Mouse (Mus musculus): ENCODE data around the gene Rnaseh2c. TPM values are rescaled to one million over a fixed set of nuclear protein-coding genes. Genes with fewer than 3 reads are reported as not detected.

Gene Rnaseh2c
- polyA plus RNA-seq (2012; rRNA removed): 33.0 and 50.2 TPM in 2 replicates

DNA sequence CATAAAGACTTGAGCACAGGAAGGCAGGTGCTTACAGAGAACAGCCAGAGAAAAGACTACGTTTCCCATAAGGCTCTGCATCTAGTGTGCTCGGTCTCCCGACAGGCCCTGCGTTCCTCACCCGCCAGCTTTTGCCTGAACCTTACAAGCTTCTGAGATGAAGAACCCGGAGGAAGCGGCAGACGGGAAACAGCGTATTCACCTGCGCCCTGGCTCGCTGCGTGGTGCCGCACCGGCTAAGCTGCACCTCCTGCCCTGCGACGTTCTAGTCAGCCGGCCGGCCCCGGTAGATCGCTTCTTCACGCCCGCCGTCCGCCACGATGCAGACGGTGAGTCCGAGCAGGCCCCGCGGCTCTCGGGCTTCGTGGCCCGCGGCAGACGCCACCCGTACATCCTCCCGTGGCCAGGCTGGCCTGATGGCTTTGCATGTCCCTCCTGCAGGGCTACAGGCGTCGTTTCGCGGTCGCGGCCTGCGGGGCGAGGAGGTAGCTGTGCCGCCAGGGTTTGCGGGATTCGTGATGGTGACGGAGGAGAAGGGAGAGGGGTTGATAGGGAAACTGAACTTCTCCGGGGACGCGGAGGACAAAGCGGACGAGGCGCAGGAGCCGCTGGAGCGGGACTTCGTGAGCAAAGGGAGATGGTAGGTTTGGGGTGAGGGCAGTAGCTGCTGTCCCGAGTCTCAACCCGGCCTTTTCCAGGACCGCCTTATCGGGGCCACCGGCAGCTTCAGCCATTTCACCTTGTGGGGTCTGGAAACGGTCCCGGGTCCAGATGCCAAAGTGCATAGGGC is at the start of gene Rnaseh2c:
TSS of gene Rnaseh2c (plus strand) at position 122 of the 790 bp plus-strand sequence.

DNA sequence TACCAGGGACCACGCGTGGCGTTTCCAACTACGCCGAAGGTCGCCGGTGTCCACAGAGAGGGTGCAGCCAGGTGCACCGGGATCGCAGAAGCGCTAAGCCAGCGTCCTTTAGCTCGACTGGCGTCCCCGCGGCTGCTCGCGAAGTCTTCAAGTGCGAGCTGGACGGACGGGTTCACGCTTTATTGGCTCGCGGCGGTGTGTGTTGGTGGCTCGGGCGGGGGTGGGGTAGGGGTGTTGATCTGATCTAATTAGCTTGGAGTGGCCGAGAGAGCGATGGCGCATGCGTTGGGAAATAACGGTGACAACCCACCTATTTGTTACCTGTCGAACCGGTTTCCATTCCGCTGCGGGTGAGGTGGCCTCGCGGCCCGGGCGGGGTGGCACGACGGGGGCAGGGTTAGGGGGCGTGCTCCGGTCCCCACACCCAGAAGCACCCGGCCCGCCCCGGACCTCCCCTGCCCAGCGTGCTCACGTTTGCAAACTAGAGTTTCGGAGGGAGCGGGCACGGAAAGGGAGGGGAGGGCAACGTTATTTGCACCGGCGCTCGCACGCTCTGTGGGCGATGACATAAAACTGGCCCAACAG is 41.1 kb upstream of the Rnaseh2c start, which contains the start of gene Ovol1:
TSS of gene Ovol1 (minus strand) at position 190 of the 585 bp plus-strand sequence.

GRCm38 (mm10) chr19:5567534-5568469 is 33.9 kb upstream of the Rnaseh2c start, which contains the start of gene Ap5b1:
Gene Ap5b1 (plus strand): TSS chr19:5568025.

DNA sequence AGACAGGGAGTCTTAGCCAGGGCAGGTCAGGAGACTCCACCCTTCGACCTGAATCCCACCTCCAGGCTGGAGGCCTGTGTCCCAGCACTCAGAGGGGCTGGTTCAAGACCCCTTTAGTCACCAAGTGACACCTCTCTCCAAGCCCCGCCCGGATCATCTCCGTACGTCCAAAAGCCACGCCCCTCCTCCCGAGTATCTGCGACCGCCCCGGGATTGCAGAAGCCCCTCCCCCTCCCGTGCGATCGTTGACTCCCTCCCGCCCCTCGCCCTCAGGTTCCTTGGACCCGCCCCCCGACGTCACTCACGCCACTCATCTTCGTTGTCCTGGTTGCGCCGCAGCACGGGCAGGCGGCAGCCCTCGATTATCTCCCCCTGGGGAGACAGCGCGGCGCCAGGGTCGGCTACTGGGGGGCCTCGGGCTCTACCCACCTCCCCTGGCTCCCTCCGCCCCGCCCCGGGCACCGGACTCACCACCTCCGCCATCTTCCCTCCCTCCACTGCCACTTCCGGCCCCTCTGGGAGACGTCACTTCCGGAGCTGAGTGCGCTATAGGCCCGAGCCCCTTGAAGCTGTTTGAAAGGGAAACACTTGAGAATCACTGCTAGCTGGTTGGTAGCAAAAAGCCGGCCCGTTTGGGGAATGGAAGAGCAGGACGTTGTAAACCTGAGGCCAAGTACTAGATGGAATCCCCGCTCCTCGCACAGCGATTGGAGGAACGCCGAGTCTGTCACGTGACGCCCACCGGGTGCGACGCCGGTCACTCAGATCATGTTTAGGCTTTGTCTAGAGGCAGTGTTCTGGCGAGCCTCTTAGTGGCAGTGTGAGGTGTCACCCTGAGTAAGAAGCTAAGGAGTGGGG is 8.1 kb downstream of the Rnaseh2c start, which contains the start of gene Kat5:
TSS of gene Kat5 (minus strand) at position 691 of the 858 bp plus-strand sequence.

DNA sequence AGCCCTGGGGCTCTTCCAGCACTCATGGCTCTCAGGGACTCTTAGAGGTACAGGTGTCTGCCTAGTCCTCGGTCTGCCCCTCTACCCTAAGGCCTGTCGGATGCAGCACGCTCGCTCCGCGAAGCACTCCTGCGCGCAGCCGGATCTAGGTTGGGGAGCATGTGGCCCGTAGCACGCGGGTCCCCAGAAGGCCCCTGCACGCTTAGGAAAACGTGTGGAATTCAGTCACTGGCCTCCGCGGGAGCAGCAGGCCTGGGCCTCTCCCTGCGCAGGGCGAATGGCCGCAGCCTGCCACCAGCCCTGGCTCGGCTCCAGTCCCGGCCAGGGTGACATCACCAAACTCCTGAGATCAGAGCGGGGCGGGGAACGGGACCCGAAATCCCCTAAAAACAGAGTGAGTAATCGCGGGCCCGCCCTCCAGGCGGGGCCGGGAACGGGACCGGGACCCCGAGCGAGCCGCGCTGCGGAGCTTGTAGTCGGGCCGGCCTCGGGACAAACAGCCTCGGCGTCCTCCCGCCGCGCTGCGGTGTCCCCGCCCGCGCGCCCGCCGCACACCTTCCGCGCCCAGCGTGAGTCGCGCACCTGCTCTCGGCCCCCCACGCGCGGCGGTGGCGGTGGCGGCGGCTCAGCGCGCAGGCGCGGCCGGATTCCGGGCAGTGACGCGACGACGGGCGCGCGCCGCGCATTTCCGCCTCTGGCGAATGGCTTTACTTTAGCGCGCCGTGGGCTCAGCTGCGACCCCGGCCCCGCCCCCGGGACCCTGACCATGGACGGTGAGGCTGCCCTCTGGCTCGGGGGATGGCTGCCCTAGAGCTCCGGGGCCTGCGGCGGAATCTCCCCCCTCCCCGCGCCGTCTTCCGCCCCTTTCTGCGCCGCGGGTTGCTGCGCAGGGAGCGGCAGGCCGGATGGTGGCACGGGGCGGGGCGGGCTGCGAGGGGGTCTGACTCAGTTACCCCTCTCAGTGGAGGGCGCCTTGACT is 35.7 kb downstream of the Rnaseh2c start, which contains the start of gene Rela:
TSS of gene Rela (plus strand) at position 415 of the 979 bp plus-strand sequence.

Other genes starting within 250 kb of the Rnaseh2c start
- gene Eif1ad, start 235.1 kb upstream of the Rnaseh2c start, polyA plus RNA-seq (2012; rRNA removed): 12.8 and 13.9 TPM in 2 replicates
- gene Banf1, start 234.7 kb upstream of the Rnaseh2c start, polyA plus RNA-seq (2012; rRNA removed): 79.4 and 85.3 TPM in 2 replicates
- gene Sart1, start 213.2 kb upstream of the Rnaseh2c start, polyA plus RNA-seq (2012; rRNA removed): 3.3 and 5.9 TPM in 2 replicates
- gene Tsga10ip, start 199.3 kb upstream of the Rnaseh2c start, polyA plus RNA-seq (2012; rRNA removed): 0.38 TPM in 1 of 2 replicates, not detected in the other
- 65.5 and 68.9 TPM in 2 replicates for gene Drap1, start 176.9 kb upstream of the Rnaseh2c start, polyA plus RNA-seq (2012; rRNA removed)
- 39.1 and 49.8 TPM in 2 replicates for gene AI837181, start 176.7 kb upstream of the Rnaseh2c start, polyA plus RNA-seq (2012; rRNA removed)
- 3.9 and 5.8 TPM in 2 replicates for gene Fosl1, start 154.3 kb upstream of the Rnaseh2c start, polyA plus RNA-seq (2012; rRNA removed)
- gene Ccdc85b, start 144.0 kb upstream of the Rnaseh2c start, polyA plus RNA-seq (2012; rRNA removed): 4.7 and 7.0 TPM in 2 replicates
- gene Fibp, start 141.3 kb upstream of the Rnaseh2c start, polyA plus RNA-seq (2012; rRNA removed): 58.0 and 59.2 TPM in 2 replicates
- gene Ctsw, start 133.4 kb upstream of the Rnaseh2c start, polyA plus RNA-seq (2012; rRNA removed): 0.39 and 0.48 TPM in 2 replicates
- 42.2 and 56.1 TPM in 2 replicates for gene Efemp2, start 127.9 kb upstream of the Rnaseh2c start, polyA plus RNA-seq (2012; rRNA removed)
- 23.4 and 28.0 TPM in 2 replicates for gene Mus81, start 113.5 kb upstream of the Rnaseh2c start, polyA plus RNA-seq (2012; rRNA removed)
- 163 and 181 TPM in 2 replicates for gene Cfl1, start 111.4 kb upstream of the Rnaseh2c start, polyA plus RNA-seq (2012; rRNA removed)
- 0.14 TPM in 1 of 2 replicates, not detected in the other for gene 1700020D05Rik, start 98.1 kb upstream of the Rnaseh2c start, polyA plus RNA-seq (2012; rRNA removed)
- gene Snx32, start 91.3 kb upstream of the Rnaseh2c start, polyA plus RNA-seq (2012; rRNA removed): 1.4 and 3.3 TPM in 2 replicates
- 15.5 and 19.7 TPM in 2 replicates for gene Ovol1, start 41.2 kb upstream of the Rnaseh2c start, polyA plus RNA-seq (2012; rRNA removed)
- 7.9 and 8.8 TPM in 2 replicates for gene Ap5b1, start 33.8 kb upstream of the Rnaseh2c start, polyA plus RNA-seq (2012; rRNA removed)
- gene Kat5, start 8.4 kb downstream of the Rnaseh2c start, polyA plus RNA-seq (2012; rRNA removed): 16.5 and 19.2 TPM in 2 replicates
- gene Rela, start 35.6 kb downstream of the Rnaseh2c start, polyA plus RNA-seq (2012; rRNA removed): 51.2 and 52.1 TPM in 2 replicates
- gene Sipa1, start 61.8 kb downstream of the Rnaseh2c start, polyA plus RNA-seq (2012; rRNA removed): 17.8 and 23.9 TPM in 2 replicates
- gene Map3k11, start 86.9 kb downstream of the Rnaseh2c start, polyA plus RNA-seq (2012; rRNA removed): 39.8 and 46.6 TPM in 2 replicates
- gene Pcnx3, start 87.0 kb downstream of the Rnaseh2c start, polyA plus RNA-seq (2012; rRNA removed): 72.3 and 74.8 TPM in 2 replicates
- gene Kcnk7, start 102.5 kb downstream of the Rnaseh2c start, polyA plus RNA-seq (2012; rRNA removed): 5.6 and 9.1 TPM in 2 replicates
- gene Ehbp1l1, start 124.4 kb downstream of the Rnaseh2c start, polyA plus RNA-seq (2012; rRNA removed): 38.0 and 41.9 TPM in 2 replicates
- gene Fam89b, start 127.8 kb downstream of the Rnaseh2c start, polyA plus RNA-seq (2012; rRNA removed): 90.2 and 136 TPM in 2 replicates
- gene Ltbp3, start 139.0 kb downstream of the Rnaseh2c start, polyA plus RNA-seq (2012; rRNA removed): 35.8 and 40.4 TPM in 2 replicates
- gene Scyl1, start 169.5 kb downstream of the Rnaseh2c start, polyA plus RNA-seq (2012; rRNA removed): 40.1 and 44.5 TPM in 2 replicates

All from stomach, adult 2 months (tissue).